Mouse (Mus musculus) liver, embryonic 15.5 days (tissue): ENCODE results near the gene Tnk1. TPM values are rescaled to one million over a fixed set of nuclear protein-coding genes. Genes with fewer than 3 reads are reported as not detected.

Experiments used
- ATAC-seq: fragments of 200-750 bp; cut with Nextera tagmentation; 2 replicates; pipeline ENCODE4 v1.8.0; 2017; ENCODE audit warnings: moderate number of reproducible peaks, mild to moderate bottlenecking, moderate library complexity; ENCODE audit not compliant: insufficient read depth
- H3K27ac ChIP-seq: fragments of 300-500 bp; sonication (generic); replicated peaks from 2 replicates; pipeline ENCODE4 v1.5.1; 2015; ENCODE audit warnings: mild to moderate bottlenecking, inconsistent platforms
- H3K27me3 ChIP-seq: fragments of 300-500 bp; sonication (generic); 2 replicates; pipeline ENCODE4 v1.6.1; 2015; ENCODE audit warnings: mild to moderate bottlenecking, inconsistent platforms
- H3K36me3 ChIP-seq: fragments of 300-500 bp; sonication (generic); replicated peaks from 2 replicates; pipeline ENCODE4 v1.6.1; 2015; ENCODE audit warnings: moderate library complexity, mild to moderate bottlenecking, inconsistent platforms
- H3K4me1 ChIP-seq: fragments of 300-500 bp; sonication (generic); replicated peaks from 2 replicates; pipeline ENCODE4 v1.6.1; 2015; ENCODE audit warnings: inconsistent platforms
- H3K4me2 ChIP-seq: fragments of 300-500 bp; sonication (generic); 2 replicates; pipeline ENCODE4 v1.6.1; 2015; ENCODE audit warnings: moderate library complexity, mild to moderate bottlenecking, inconsistent platforms
- H3K4me3 ChIP-seq: fragments of 300-500 bp; sonication (generic); replicated peaks from 2 replicates; pipeline ENCODE4 v1.5.1; 2015; ENCODE audit warnings: mild to moderate bottlenecking, inconsistent platforms
- H3K9ac ChIP-seq: fragments of 300-500 bp; sonication (generic); 2 replicates; pipeline ENCODE4 v1.6.1; 2015; ENCODE audit warnings: moderate library complexity, mild to moderate bottlenecking, inconsistent platforms
- H3K9me3 ChIP-seq: fragments of 300-500 bp; sonication (generic); replicated peaks from 2 replicates; pipeline ENCODE4 v1.6.1; 2016; ENCODE audit warnings: inconsistent platforms
- WGBS: fragments of 180-500 bp; shearing (Covaris S2); methylation state at CpG from one replicate; pipeline ENCODE4 v1.1.7; 2015; ENCODE audit warnings: mixed read lengths; ENCODE audit not compliant: insufficient replicate concordance; 5-methylcytosine and 5-hydroxymethylcytosine counted together
- polyA plus RNA-seq: library from polyadenylated mRNA; unstranded; fragments of >200 nt; fragmentation: Nextera tagmentation; extraction: Ambion mirVana; gene quantifications from 2 replicates; pipeline ENCODE4 v1.2.1, GENCODE M21; 2015

The Tnk1 gene
- polyA plus RNA-seq, 1 experiment from 2014 or later: 0.60 TPM

DNA sequence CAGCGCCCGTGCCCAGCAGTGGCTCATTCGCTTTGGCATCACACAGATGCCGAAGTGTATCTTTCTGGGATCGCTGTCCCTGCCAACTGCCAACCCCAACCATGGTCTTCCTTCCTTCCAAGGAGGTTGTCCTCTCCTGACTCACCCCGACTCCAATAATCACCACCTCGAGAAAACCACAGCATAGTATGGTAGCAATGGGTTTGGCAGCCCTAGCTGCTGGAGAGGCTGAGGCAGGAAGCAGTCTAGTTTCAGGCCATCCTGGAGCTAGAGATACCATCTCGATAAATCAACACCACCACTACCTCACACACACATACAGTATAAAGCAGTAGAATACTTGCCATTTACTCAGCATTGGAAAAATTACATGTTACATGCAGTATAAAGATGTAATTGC is 39.7 kb downstream of the Tnk1 start:
- H3K4me2 ChIP-seq: no peak overlapping the region

DNA sequence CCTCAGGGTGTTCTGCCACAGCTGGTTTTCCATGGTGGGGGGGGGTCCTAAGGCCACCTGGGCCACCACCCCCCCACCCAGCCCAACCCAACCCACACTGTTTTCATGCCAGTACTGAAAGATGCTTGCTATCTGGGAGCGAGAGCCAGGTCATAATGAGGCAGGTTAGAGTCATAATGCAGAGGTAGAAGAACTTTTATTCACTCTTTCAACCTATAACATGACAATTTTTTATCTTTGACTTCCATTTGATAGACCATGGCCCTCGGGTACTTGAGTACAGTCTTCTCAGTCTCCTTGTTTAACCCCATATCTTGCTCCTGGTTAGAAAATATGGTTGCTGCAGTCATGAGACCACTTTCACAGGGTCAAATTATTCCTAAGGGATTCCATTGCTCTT is 40.2 kb downstream of the Tnk1 start, which contains the start of gene Spem2:
Spem2 (minus strand) TSS at position 101 of the 400 bp plus-strand sequence.
- H3K9ac ChIP-seq: no peak within 1 kb of the TSS
- 54% methylated on average over 2 of the region's 2 CpGs for WGBS
- ATAC-seq: no peak
- H3K36me3 ChIP-seq: no peaks in the 10 kb centered on the region
- H3K4me1 ChIP-seq: no peaks in the 10 kb centered on the region
- H3K4me3 ChIP-seq: no peak within 1 kb of the TSS
- H3K27ac ChIP-seq: no peak within 1 kb of the TSS
- peaks cover 26% of the 10 kb centered on the region for H3K27me3 ChIP-seq
- H3K4me2 ChIP-seq: no peak within 1 kb of the TSS
- H3K9me3 ChIP-seq: no peaks in the 10 kb centered on the region

More for the DNA sequence above, 39.7 kb downstream of the Tnk1 start:
- Histone ChIP-seq H3K27ac (no peak overlapping the region), H3K36me3 (no peaks in the 10 kb centered on the region), H3K4me3 (no peak overlapping the region), H3K4me1 (no peaks in the 10 kb centered on the region), H3K27me3 (peaks cover 21% of the 10 kb centered on the region), H3K9ac (no peak overlapping the region), H3K9me3 (no peaks in the 10 kb centered on the region)
- 65% methylated on average over 8 of the region's 8 CpGs for WGBS
- no peak for ATAC-seq

DNA sequence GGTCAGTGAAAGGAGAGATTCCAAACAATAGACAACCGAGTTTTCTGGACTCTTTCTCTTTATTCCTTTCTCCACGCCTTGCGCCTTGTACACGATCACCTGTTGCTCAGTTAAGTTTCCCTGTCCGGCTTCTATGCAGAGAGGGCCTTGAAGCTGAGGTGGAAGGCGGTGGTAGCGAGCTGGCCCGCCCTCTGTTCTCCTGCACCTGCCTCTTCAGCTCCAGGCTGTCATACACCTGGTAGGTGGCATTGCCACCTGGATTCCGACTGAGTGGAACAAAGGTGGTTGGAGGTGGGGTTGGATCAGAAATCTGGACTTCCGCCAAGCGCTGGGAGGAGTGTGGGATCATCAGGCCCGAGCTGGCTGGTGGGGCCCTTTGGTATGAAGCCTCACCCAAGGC is 42.0 kb downstream of the Tnk1 start:
- Histone ChIP-seq H3K4me2 (no peak overlapping the region), H3K27ac (no peak overlapping the region), H3K36me3 (no peaks in the 10 kb centered on the region), H3K9me3 (no peaks in the 10 kb centered on the region), H3K4me1 (no peaks in the 10 kb centered on the region), H3K4me3 (no peak overlapping the region), H3K9ac (no peak overlapping the region), H3K27me3 (peaks cover 41% of the 10 kb centered on the region)
- no peak for ATAC-seq
- whole genome bisulfite sequencing: 81% methylated on average over 12 of the region's 12 CpGs

DNA sequence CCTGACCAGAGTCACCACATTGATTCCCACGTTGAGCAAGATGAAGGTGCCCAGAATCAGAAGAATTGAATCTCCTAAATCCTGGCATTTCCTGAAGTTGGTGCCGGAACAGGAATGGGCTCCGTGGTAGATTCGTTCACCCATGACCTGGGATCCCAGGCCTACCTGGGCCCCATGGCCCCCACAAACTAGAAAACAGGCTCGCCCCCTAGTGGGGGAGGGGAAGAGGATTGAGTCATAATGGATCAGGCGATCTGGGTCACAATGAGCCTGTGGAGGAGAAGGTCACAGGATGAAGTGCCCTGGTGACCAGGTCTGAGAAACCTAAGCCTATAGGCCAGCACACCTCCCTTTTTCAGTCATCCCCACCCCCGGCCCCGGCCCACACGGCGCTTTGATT is 43.4 kb downstream of the Tnk1 start, which contains the start of gene Gm39566:
Gm39566 (minus strand) TSS at position 144 of the 400 bp plus-strand sequence.
- H3K36me3 ChIP-seq: no peaks in the 10 kb centered on the region
- peaks cover 51% of the 10 kb centered on the region for H3K27me3 ChIP-seq
- H3K4me2 ChIP-seq: no peak within 1 kb of the TSS
- no peak within 1 kb of the TSS for H3K9ac ChIP-seq
- 47% methylated on average over 10 of the region's 10 CpGs for WGBS
- no peaks in the 10 kb centered on the region for H3K4me1 ChIP-seq
- H3K27ac ChIP-seq: no peak within 1 kb of the TSS
- no peak for ATAC-seq
- H3K9me3 ChIP-seq: no peaks in the 10 kb centered on the region
- H3K4me3 ChIP-seq: no peak within 1 kb of the TSS

DNA sequence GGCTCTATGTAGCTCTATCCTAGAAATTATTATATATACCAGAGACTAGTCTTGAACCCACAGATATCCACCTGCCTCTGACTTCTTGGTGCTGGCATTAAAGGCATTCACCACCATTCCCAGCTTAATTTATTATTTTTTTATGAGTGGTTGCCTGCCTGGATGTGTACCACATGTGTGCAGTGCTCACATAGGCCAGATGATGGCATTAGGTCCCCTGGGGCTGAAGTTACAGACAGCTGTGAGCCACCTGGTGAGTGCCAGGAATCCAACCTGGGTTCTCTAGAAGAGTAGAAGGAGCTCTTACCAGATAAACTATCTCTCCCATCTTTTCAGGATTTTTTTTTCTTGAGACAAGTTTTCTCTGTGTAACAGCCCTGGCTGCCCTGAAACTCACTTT is 48.2 kb downstream of the Tnk1 start:
- no peak overlapping the region for H3K27ac ChIP-seq
- ATAC-seq: no peak
- no peak overlapping the region for H3K4me3 ChIP-seq
- H3K9ac ChIP-seq: no peak overlapping the region
- H3K4me2 ChIP-seq: no peak overlapping the region
- H3K4me1 ChIP-seq: no peaks in the 10 kb centered on the region
- no peaks in the 10 kb centered on the region for H3K9me3 ChIP-seq
- peaks cover 81% of the 10 kb centered on the region for H3K27me3 ChIP-seq
- no peaks in the 10 kb centered on the region for H3K36me3 ChIP-seq

DNA sequence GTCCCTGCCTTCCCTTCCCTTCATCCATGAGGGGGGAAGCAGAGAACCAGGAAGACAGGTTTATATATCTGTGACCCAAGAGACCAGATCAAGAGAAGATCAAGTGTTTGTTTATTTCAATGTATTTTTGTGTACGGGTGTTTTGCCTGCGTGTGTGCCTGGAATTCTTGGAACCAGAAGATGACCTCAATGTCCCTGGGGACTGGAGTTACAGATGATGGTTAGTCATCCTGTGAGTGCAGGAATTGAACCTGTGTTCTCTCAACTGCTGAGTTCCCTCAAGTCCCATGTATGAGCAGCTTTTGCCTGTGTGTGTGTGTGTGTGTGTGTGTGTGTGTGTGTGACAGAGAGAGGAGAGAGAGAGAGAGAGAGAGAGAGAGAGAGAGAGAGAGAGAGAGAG is 50.9 kb downstream of the Tnk1 start:
- Histone ChIP-seq H3K4me2 (no peak overlapping the region), H3K4me3 (no peak overlapping the region), H3K36me3 (no peaks in the 10 kb centered on the region), H3K9ac (no peak overlapping the region), H3K27ac (no peak overlapping the region), H3K27me3 (peaks cover 87% of the 10 kb centered on the region), H3K9me3 (no peaks in the 10 kb centered on the region), H3K4me1 (peaks cover 24% of the 10 kb centered on the region)
- no peak for ATAC-seq
- 71% methylated on average over 2 of the region's 2 CpGs for WGBS

DNA sequence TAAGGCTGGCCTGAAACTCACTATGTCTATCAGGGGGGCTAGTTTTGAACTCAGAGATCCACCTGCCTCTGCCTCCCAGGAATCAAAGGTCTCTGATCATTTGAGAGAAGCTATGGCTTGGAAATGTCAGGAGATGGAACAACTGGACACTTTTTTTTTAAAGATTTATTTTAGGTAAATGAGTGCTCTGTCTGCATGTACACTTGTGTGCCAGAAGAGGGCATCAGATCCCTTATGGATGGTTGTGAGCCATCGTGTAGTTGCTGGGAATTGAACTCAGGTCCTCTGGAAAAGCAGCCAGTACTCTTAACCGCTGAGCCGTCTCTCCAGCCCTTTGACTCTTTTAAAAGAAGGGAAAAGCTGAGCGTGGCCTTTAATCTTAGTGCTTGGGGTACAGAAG is 52.2 kb downstream of the Tnk1 start:
- no peak for ATAC-seq
- Histone ChIP-seq H3K4me1 (peaks cover 35% of the 10 kb centered on the region), H3K36me3 (no peaks in the 10 kb centered on the region), H3K9me3 (no peaks in the 10 kb centered on the region), H3K9ac (no peak overlapping the region), H3K27me3 (peaks cover 91% of the 10 kb centered on the region), H3K4me2 (no peak overlapping the region), H3K27ac (no peak overlapping the region), H3K4me3 (no peak overlapping the region)
- WGBS: 73% methylated on average over 4 of the region's 4 CpGs

DNA sequence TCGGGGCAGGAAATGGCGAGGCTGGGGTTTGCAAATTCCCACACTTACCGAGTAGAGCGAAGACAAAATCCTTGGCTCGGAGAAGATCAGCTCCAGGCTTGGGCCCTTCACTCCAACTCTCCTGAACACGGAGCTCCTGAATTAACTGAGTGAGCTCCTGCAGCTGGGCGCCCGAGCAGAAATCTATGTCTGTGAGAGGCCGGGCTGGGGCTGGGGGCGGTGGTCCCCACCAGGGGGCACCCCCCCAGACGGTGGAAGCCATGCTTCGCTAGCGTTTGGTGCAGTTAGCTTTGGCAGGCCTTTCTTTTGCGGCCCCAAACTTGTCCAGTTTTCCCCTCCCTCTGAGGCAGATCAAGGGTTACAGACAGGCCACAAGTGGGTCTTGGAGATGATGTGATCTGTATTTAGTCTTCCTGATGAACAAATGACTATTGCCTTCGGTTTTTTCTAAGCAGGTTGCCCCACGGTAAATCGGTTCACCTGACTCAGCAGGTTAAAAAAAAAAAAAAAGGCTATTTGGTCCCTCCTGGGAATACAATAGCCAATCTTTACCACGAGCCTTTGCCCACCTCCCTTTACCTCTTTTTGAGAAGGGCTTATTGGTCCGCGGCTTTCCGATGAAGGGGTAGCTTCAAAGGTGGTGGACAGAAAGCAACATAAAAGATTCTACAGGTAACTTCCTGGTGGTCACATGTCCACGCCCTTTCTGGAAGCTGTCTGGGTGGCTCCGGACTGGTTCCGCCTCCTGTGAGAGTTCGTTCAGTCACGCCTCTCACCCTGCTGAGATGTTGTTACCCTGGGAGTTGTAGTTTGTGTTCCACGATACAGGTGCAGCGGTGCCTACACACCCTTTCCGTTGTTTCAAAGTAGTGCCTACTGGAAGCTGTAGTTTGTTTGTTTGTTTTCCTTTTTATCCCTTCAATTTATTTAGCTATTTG is 53.3 kb downstream of the Tnk1 start, which contains the start of gene Tmem102:
Tmem102 (minus strand) TSS at position 653 of the 938 bp plus-strand sequence.
- 0 out of 2 replicates have a peak within 1 kb of the TSS, but pooled peaks have one; percentile 47 for H3K9ac ChIP-seq
- no peak for ATAC-seq
- H3K9me3 ChIP-seq: no peaks in the 10 kb centered on the region
- H3K4me1 ChIP-seq: peaks cover 46% of the 10 kb centered on the region
- peak within 1 kb of the TSS; percentile 78 for H3K4me2 ChIP-seq
- no peak within 1 kb of the TSS for H3K27ac ChIP-seq
- peak within 1 kb of the TSS; percentile 11; the same call in 1 of the 2 replicates for H3K4me3 ChIP-seq
- no peaks in the 10 kb centered on the region for H3K36me3 ChIP-seq
- 22% methylated on average over 29 of the region's 29 CpGs for WGBS
- peaks cover 91% of the 10 kb centered on the region for H3K27me3 ChIP-seq

DNA sequence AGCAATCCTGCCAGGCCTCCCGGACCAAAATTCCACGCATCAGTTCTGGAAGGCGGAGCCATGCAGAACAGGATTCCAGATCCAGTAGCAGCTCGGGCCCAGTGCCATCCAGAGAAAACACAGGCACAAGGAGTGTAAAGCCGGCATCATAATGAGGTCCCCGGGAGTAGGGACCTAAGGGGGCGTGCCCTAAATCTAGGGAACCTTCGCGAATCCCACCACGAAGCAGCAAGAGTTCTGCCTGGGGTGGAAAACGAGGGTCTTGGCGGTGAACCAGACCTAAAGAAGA is 53.9 kb downstream of the Tnk1 start:
- no peak for ATAC-seq
- Histone ChIP-seq H3K4me3 (peak overlapping the region; percentile 11; the same call in 1 of the 2 replicates), H3K4me2 (peak overlapping the region; percentile 78; the same call in 1 of the 2 replicates), H3K36me3 (no peaks in the 10 kb centered on the region), H3K9ac (0 out of 2 replicates have a peak overlapping the region, but pooled peaks have one; percentile 47), H3K27me3 (peaks cover 93% of the 10 kb centered on the region), H3K9me3 (no peaks in the 10 kb centered on the region), H3K4me1 (peaks cover 49% of the 10 kb centered on the region), H3K27ac (no peak overlapping the region)
- 21% methylated on average over 12 of the region's 12 CpGs for WGBS

DNA sequence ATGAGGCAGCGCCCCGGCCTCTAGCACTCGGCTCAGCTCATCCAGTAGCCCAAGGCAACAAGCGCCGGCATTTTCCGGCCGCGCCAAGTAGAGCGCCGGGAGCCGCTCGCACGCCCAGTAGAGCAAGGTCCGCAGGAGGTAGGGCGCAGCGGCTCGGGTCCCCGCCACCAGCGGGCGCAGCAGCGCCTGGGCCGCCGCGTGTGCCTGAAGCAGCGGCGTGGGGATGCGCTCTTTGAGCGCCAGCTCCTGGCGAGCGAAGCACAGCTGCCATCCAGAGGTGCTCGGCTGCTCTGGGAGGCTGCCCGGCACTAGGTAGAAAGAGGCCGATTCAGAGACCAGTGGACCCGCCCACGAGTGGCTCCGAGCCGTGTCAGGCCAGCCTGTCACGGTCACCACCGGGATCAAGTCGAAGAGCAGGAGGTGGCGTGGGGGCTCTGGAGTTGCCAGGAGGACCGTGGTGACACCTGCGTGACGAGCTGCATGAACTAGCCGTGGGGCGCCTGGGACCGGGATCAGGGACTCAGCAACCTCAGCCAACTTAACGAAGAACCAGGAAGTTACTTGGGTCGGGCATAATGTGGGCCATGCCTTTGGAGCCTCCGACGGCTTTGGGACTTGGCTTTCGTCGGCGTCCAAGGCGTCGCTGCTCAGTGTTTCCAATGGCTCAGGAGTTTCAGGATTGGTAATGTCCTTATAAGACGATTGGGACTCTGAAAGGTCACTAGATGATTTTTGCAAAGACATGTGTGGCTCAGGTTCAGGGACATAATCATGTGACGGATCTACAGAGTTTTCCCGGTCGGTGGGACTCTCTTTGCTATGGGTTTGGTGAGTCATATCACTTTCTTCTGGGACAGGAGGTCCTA is 54.5 kb downstream of the Tnk1 start:
- peak; percentile 64 for ATAC-seq
- H3K9ac ChIP-seq: peak overlapping the region; percentile 47; the same call in 1 of the 2 replicates
- peaks cover 49% of the 10 kb centered on the region for H3K4me1 ChIP-seq
- no peaks in the 10 kb centered on the region for H3K9me3 ChIP-seq
- H3K27me3 ChIP-seq: peaks cover 93% of the 10 kb centered on the region
- no peaks in the 10 kb centered on the region for H3K36me3 ChIP-seq
- peak overlapping the region; percentile 54 for H3K4me3 ChIP-seq
- WGBS: 2% methylated on average over 60 of the region's 60 CpGs
- peak overlapping the region; percentile 78 for H3K4me2 ChIP-seq
- peak overlapping the region; percentile 62; the same call in 1 of the 2 replicates for H3K27ac ChIP-seq

DNA sequence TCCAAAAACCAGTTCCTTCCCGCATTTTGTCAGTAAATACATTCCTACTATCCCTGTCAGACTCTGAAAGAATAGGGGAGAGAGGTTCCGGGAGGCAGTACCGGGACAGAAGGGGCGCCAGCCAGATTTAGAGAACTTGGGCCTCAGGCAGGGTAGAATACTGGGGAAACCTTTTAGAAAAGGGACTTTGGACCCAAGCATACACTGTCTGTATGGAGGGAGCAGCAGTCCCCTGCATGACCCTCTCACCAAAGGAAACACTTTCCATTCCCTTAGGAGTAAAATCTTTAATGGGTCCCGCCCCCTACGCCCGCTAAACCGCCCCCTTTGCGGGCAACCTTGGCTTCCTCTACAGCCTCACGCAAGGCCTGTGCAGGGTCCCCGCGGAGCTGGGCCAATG is 55.2 kb downstream of the Tnk1 start:
- Histone ChIP-seq H3K27me3 (peaks cover 98% of the 10 kb centered on the region), H3K27ac (peak overlapping the region; percentile 62; the same call in 1 of the 2 replicates), H3K4me3 (peak overlapping the region; percentile 54), H3K9me3 (no peaks in the 10 kb centered on the region), H3K4me1 (peaks cover 49% of the 10 kb centered on the region), H3K4me2 (peak overlapping the region; percentile 78), H3K36me3 (no peaks in the 10 kb centered on the region), H3K9ac (peak overlapping the region; percentile 47; the same call in 1 of the 2 replicates)
- ATAC-seq: peak; percentile 42
- WGBS: 3% methylated on average over 12 of the region's 12 CpGs
